Mouse (Mus musculus) bone marrow macrophage, adult 2 months (primary cell): Measurements from ENCODE around the gene Tnfrsf26.
"Not testable (repeated sequence)": the region's sequence is repeated elsewhere in the genome, so short reads cannot be mapped to it uniquely, and the experiment has no call there.

Experiments used
- CTCF ChIP-seq: IDR thresholded peaks from 2 replicates; pipeline ENCODE4 v1.5.1; 2012; ENCODE audit warnings: low read depth, mild to moderate bottlenecking, low read length, moderate library complexity
- POLR2A ChIP-seq: IDR thresholded peaks from 2 replicates; pipeline ENCODE4 v1.6.1; 2012; ENCODE audit warnings: mild to moderate bottlenecking, low read depth, low read length, borderline replicate concordance

GRCm38 (mm10) chr7:143643949-143644348 lies 15.4 kb upstream of the Tnfrsf26 start:
- not testable (repeated sequence) for TF ChIP-seq CTCF, POLR2A
